Mouse (Mus musculus): ENCODE results near the gene Il17rb.

DNA sequence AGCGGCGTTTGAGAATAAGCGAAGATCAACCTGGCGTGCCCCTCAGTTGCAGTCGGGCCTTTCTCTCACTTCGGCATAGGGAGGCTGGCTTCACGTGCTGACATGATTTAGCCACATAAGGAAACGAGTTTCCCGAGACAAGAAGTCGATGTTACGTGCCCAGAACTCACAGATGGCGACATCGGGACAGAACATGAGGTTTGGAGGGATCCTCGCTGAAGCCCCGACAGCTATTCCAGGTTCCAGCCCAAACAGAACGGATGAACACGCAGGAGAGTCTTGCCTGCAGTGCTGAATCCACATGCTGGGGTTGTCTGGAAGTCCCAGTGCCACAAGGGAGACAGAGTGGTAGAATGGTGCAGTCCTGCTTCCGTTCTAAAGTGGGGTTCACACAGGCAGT is 29.7 kb upstream of the Il17rb start:
- no peak for TF ChIP-seq CTCF (IDR thresholded peaks at IDR 0.05; ENCODE audit: low read depth)
- no peak for TF ChIP-seq EP300 (IDR thresholded peaks at IDR 0.05; ENCODE audit: low read depth)
